Mouse (Mus musculus) megakaryocyte, embryonic 14.5 days (primary cell): ENCODE data around the gene Thumpd2.

ENCODE experiments used
- FLI1 ChIP-seq: IDR thresholded peaks from 2 replicates; pipeline ENCODE4 v1.6.1; 2012; ENCODE audit warnings: low read length, inconsistent platforms, mixed read lengths
- GATA1 ChIP-seq: IDR thresholded peaks from 3 replicates; pipeline ENCODE4 v1.6.1; 2012; ENCODE audit warnings: mixed read lengths, low read length, inconsistent platforms, borderline replicate concordance

GRCm38 (mm10) chr17:81053274-81053673, 11.6 kb downstream of the Thumpd2 start:
- TF ChIP-seq GATA1: no peak
- no peak for TF ChIP-seq FLI1
